Mouse (Mus musculus): ENCODE results near the gene Tubb4b.
A peak's percentile ranks its signal among the peaks of the same experiment; 100 is the strongest.
"Not testable (repeated sequence)": the region's sequence is repeated elsewhere in the genome, so short reads cannot be mapped to it uniquely, and the experiment has no call there.

The Tubb4b gene

GRCm38 (mm10) chr2:25224492-25224765 lies at the start of gene Tubb4b:
Gene Tubb4b (minus strand): TSS chr2:25224702.
- DNase-seq (ENCODE audit: low spot score in 2 of 2): no peak

GRCm38 (mm10) chr2:25273010-25273409 lies 48.5 kb upstream of the Tubb4b start:
- no peak for DNase-seq (ENCODE audit: low spot score in 2 of 2)

- no peak for DNase-seq (ENCODE audit: low spot score in 2 of 2)
These were observed 48.0 kb upstream of the Tubb4b start for GRCm38 (mm10) chr2:25272515-25272914.

GRCm38 (mm10) chr2:25271827-25272511 lies 47.5 kb upstream of the Tubb4b start, which contains the start of the genes Ssna1 and Anapc2:
Gene Ssna1 (minus strand): TSS chr2:25272438.
Gene Anapc2 (plus strand): TSS chr2:25272478.
- DNase-seq (ENCODE audit: low spot score in 2 of 2): peak; percentile 98 to 99

GRCm38 (mm10) chr2:25267746-25268309 lies 43.3 kb upstream of the Tubb4b start:
- no peak for DNase-seq (ENCODE audit: low spot score in 2 of 2)

- DNase-seq (ENCODE audit: low spot score in 2 of 2): no peak
These were observed 42.7 kb upstream of the Tubb4b start for GRCm38 (mm10) chr2:25267241-25267640.

GRCm38 (mm10) chr2:25266720-25267119 lies 42.2 kb upstream of the Tubb4b start:
- DNase-seq (ENCODE audit: low spot score in 2 of 2): peak in 1 of 2 experiments; percentile 33

- DNase-seq (ENCODE audit: low spot score in 2 of 2): no peak
These were observed 41.6 kb upstream of the Tubb4b start for GRCm38 (mm10) chr2:25265897-25266656.

GRCm38 (mm10) chr2:25264851-25265250 lies 40.3 kb upstream of the Tubb4b start:
- DNase-seq (ENCODE audit: low spot score in 2 of 2): no peak

GRCm38 (mm10) chr2:25264286-25264660 lies 39.8 kb upstream of the Tubb4b start:
- no peak for DNase-seq (ENCODE audit: low spot score in 2 of 2)

GRCm38 (mm10) chr2:25263623-25264285 lies 39.3 kb upstream of the Tubb4b start:
- no peak for DNase-seq (ENCODE audit: low spot score in 2 of 2)

GRCm38 (mm10) chr2:25262795-25263622 lies 38.5 kb upstream of the Tubb4b start:
- no peak for DNase-seq (ENCODE audit: low spot score in 2 of 2)

GRCm38 (mm10) chr2:25262291-25262767 lies 37.8 kb upstream of the Tubb4b start, which contains the start of gene Tprn:
Gene Tprn (plus strand): TSS chr2:25262618.
- DNase-seq (ENCODE audit: low spot score in 2 of 2): peak; percentile 93 to 94

GRCm38 (mm10) chr2:25261870-25262269 lies 37.4 kb upstream of the Tubb4b start:
- DNase-seq (ENCODE audit: low spot score in 2 of 2): peak in 1 of 2 experiments; percentile 46

GRCm38 (mm10) chr2:25258887-25259286 lies 34.4 kb upstream of the Tubb4b start:
- no peak for DNase-seq (ENCODE audit: low spot score in 2 of 2)

GRCm38 (mm10) chr2:25257250-25257649 lies 32.7 kb upstream of the Tubb4b start:
- DNase-seq (ENCODE audit: low spot score in 2 of 2): not testable (repeated sequence)

- DNase-seq (ENCODE audit: low spot score in 2 of 2): not testable (repeated sequence)
These were observed 32.1 kb upstream of the Tubb4b start for GRCm38 (mm10) chr2:25256443-25257109.

GRCm38 (mm10) chr2:25255284-25255779 lies 30.8 kb upstream of the Tubb4b start, which contains the start of gene Tmem203:
Gene Tmem203 (plus strand): TSS chr2:25255439.
- DNase-seq (ENCODE audit: low spot score in 2 of 2): peak; percentile 89 to 92

- DNase-seq (ENCODE audit: low spot score in 2 of 2): no peak
These were observed 27.8 kb upstream of the Tubb4b start for GRCm38 (mm10) chr2:25252331-25252730.

All from right cerebral cortex, adult 2 months (tissue).